Mouse (Mus musculus) cerebellum, adult 2 months (tissue): ENCODE measurements around the gene Zdhhc8.

Experiments
- CTCF ChIP-seq: fragments of 200-500 bp; IDR thresholded peaks from 2 replicates; pipeline ENCODE4 v1.5.1; 2011; ENCODE audit warnings: low read depth, mild to moderate bottlenecking, control low read depth, low read length, moderate library complexity, borderline replicate concordance; ENCODE audit not compliant: insufficient read depth
- POLR2A ChIP-seq: fragments of 200-500 bp; IDR thresholded peaks from 2 replicates; pipeline ENCODE4 v1.6.1; 2011; ENCODE audit warnings: low read length, control low read depth, borderline replicate concordance; ENCODE audit not compliant: insufficient read depth

DNA sequence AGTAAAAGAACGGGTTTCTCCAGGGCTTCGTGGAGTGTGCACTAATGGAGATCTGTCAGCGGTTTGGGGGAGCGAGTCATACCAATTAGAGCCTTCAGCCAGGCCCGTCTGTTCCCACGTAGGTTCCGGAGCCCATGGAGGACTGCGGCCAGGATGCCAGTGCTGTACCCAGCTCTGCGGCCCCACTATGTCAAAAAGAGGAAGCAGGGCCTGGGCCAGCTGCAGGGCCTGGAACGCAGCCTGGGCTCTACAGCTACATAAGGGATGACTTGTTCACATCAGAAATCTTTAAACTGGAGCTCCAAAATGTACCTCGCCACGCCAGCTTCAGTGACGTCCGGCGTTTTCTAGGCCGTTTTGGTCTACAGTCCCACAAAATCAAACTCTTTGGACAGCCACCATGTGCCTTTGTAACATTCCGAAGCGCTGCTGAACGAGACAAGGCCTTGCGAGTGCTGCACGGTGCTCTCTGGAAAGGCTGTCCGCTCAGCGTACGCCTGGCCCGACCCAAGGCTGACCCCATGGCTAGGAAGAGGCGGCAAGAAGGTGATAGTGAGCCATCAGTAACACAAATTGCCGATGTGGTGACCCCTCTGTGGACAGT, 14.5 kb upstream of the Zdhhc8 start:
- TF ChIP-seq POLR2A (no peak), CTCF (no peak)
